Mouse (Mus musculus): Measurements from ENCODE around the gene Ccdc86. TPM values are rescaled to one million over a fixed set of nuclear protein-coding genes. Genes with fewer than 3 reads are reported as not detected.

Gene Ccdc86
- polyA plus RNA-seq, 1 experiment from 2014 or later = 12.5 TPM

DNA sequence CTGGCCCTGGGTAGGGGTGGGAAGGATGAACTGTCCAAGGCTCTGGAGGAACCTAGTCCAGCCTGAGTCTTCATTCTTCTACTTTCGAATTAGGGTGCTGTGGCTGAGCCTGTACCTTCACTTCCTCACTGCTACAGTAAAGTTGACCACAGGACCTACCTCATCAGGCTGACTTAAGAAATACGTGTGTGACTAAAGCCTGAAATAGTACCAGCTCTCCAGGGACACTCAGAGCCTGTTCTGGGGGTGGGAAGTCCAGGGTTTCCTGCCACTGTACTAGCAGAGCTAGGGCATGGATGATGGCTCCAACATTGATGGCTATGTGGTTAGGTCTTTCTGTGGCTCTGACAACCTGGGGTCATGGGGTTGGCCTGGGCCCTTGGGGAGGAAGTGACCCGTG lies 5.1 kb downstream of the Ccdc86 start:
- Histone ChIP-seq H3K27ac (replicated peaks; ENCODE audit: low read depth, low read length) (no peak overlapping the region), H3K36me3 (ENCODE audit: control insufficient read depth, insufficient read depth, low read length) (peaks cover 42% of the 10 kb centered on the region), H3K4me2 (ENCODE audit: low read length) (no peak overlapping the region), H3K9me3 (ENCODE audit: control insufficient read depth, low read length) (no peaks in the 10 kb centered on the region), H3K9ac (replicated peaks; ENCODE audit: low read length) (no peak overlapping the region), H3K27me3 (ENCODE audit: control insufficient read depth, insufficient read depth, low read length) (no peaks in the 10 kb centered on the region), H3K4me1 (ENCODE audit: control insufficient read depth, insufficient read depth, low read length) (peaks cover 28% of the 10 kb centered on the region), H3K4me3 (replicated peaks; ENCODE audit: low read depth, low read length) (no peak overlapping the region)
- 91% methylated on average over 3 of the region's 3 CpGs for WGBS
- DNase-seq (no peak), ATAC-seq (ENCODE audit: low FRiP score, low TSS enrichment) (no peak)

DNA sequence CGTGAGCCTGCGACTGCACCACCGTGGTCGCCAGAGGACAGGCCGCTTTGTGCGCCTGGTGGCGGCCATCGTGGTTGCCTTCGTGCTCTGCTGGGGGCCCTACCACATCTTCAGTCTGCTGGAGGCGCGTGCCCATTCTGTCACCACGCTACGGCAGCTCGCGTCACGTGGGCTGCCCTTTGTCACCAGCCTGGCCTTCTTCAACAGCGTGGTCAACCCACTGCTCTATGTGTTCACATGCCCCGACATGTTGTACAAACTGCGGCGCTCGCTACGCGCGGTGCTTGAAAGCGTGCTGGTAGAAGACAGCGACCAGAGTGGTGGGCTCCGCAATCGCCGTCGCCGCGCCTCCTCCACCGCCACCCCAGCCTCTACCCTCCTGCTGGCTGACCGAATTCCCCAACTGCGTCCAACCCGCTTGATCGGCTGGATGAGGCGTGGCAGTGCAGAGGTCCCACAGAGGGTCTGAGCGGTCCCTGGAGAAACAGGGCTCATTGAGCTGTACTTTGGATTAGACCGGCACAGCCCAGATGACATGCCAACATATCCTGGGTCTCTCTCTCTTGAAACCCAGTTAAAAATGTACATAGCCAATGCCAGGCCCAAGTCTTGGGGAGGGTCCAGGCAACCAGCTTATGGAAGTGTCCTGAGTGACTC lies 8.1 kb downstream of the Ccdc86 start:
- no peaks in the 10 kb centered on the region for H3K27me3 ChIP-seq (ENCODE audit: control insufficient read depth, insufficient read depth, low read length)
- peak overlapping the region; percentile 73 for H3K4me2 ChIP-seq (ENCODE audit: low read length)
- peak overlapping the region; percentile 63 for H3K9ac ChIP-seq (replicated peaks; ENCODE audit: low read length)
- peaks cover 10% of the 10 kb centered on the region for H3K4me1 ChIP-seq (ENCODE audit: control insufficient read depth, insufficient read depth, low read length)
- DNase-seq (peak; percentile 78), ATAC-seq (ENCODE audit: low FRiP score, low TSS enrichment) (peak; percentile 85)
- H3K27ac ChIP-seq (replicated peaks; ENCODE audit: low read depth, low read length) = peak overlapping the region; percentile 81
- H3K4me3 ChIP-seq (replicated peaks; ENCODE audit: low read depth, low read length) = peak overlapping the region; percentile 33
- under 1% methylated on average over 40 of the region's 40 CpGs for WGBS
- no peaks in the 10 kb centered on the region for H3K9me3 ChIP-seq (ENCODE audit: control insufficient read depth, low read length)
- peaks cover 37% of the 10 kb centered on the region for H3K36me3 ChIP-seq (ENCODE audit: control insufficient read depth, insufficient read depth, low read length)

DNA sequence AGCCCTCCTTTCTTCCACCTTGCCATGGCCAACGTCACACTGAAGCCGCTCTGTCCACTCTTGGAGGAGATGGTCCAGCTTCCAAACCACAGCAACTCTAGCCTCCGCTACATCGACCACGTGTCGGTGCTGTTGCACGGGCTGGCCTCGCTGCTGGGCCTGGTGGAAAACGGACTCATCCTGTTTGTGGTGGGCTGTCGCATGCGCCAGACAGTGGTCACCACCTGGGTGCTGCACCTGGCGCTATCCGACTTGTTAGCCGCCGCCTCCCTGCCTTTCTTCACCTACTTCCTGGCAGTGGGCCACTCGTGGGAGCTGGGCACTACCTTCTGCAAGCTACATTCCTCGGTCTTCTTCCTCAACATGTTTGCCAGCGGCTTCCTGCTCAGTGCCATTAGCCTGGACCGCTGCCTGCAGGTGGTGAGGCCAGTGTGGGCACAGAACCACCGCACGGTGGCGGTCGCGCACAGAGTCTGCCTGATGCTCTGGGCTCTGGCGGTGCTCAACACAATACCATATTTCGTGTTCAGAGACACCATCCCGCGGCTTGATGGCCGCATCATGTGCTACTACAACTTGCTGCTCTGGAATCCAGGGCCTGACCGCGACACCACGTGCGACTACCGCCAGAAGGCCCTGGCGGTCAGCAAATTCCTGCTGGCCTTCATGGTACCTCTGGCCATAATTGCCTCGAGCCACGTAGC lies 8.8 kb downstream of the Ccdc86 start:
- peak overlapping the region; percentile 81 for H3K27ac ChIP-seq (replicated peaks; ENCODE audit: low read depth, low read length)
- WGBS = 19% methylated on average over 37 of the region's 37 CpGs
- peak overlapping the region; percentile 63 for H3K9ac ChIP-seq (replicated peaks; ENCODE audit: low read length)
- no peaks in the 10 kb centered on the region for H3K27me3 ChIP-seq (ENCODE audit: control insufficient read depth, insufficient read depth, low read length)
- peak overlapping the region; percentile 73 for H3K4me2 ChIP-seq (ENCODE audit: low read length)
- H3K4me3 ChIP-seq (replicated peaks; ENCODE audit: low read depth, low read length) = peak overlapping the region; percentile 33
- H3K4me1 ChIP-seq (ENCODE audit: control insufficient read depth, insufficient read depth, low read length) = peaks cover 10% of the 10 kb centered on the region
- peaks cover 36% of the 10 kb centered on the region for H3K36me3 ChIP-seq (ENCODE audit: control insufficient read depth, insufficient read depth, low read length)
- ATAC-seq (ENCODE audit: low FRiP score, low TSS enrichment) = peak; percentile 92
- H3K9me3 ChIP-seq (ENCODE audit: control insufficient read depth, low read length) = no peaks in the 10 kb centered on the region
- DNase-seq = peak; percentile 92

DNA sequence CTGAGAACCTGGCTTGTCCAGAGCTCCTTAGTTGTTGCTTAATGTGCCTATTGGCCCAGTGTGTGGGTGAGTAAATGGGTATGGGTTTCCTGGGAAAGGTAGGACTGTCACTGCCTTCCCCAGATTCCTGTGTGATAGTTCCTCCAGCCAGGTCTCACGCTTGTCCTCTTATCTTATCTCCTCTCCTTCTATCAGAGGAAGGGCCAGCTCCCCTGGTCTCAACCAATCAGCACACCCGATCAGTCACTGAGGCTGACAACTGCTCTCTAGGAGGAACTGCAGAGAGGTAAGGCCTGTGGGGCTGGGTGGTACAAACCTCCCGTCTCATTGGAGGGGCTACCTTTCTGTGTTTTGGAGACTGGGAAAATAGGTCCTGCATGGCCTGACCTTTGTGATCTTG lies 10.3 kb downstream of the Ccdc86 start:
- Histone ChIP-seq H3K27ac (replicated peaks; ENCODE audit: low read depth, low read length) (no peak overlapping the region), H3K4me3 (replicated peaks; ENCODE audit: low read depth, low read length) (no peak overlapping the region), H3K4me1 (ENCODE audit: control insufficient read depth, insufficient read depth, low read length) (peaks cover 10% of the 10 kb centered on the region), H3K4me2 (ENCODE audit: low read length) (no peak overlapping the region), H3K9me3 (ENCODE audit: control insufficient read depth, low read length) (no peaks in the 10 kb centered on the region), H3K36me3 (ENCODE audit: control insufficient read depth, insufficient read depth, low read length) (peaks cover 21% of the 10 kb centered on the region), H3K9ac (replicated peaks; ENCODE audit: low read length) (no peak overlapping the region), H3K27me3 (ENCODE audit: control insufficient read depth, insufficient read depth, low read length) (no peaks in the 10 kb centered on the region)
- WGBS = 71% methylated on average over 3 of the region's 3 CpGs
- ATAC-seq (ENCODE audit: low FRiP score, low TSS enrichment) (no peak), DNase-seq (no peak)

DNA sequence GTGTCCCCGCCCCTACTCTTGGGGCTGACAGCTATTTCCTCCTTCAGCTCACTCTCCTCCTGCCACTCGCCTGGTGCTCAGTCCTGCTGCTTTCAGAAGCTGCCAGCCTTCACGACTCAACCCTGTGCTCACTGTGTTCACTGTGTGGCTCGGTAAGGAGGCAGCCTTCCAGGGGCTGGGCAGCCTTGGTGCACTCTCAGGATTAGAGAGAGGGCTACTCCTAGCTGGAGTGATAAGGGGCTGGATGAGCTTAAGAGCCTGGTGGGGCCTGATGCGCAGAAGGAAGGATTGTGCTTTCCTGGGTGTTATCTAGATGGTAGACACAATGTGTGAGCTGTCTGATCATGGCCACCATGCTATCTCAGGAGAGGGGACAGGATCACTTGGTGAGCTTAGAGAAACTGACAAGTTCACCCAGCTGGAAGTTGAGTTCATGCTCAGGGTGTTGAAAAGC lies 11.9 kb downstream of the Ccdc86 start, which contains the start of gene Ptgdr2:
Gene Ptgdr2, plus strand, starts transcription at position 51 of the 454 bp plus-strand sequence.
- Histone ChIP-seq H3K9me3 (ENCODE audit: control insufficient read depth, low read length) (no peaks in the 10 kb centered on the region), H3K4me1 (ENCODE audit: control insufficient read depth, insufficient read depth, low read length) (peaks cover 10% of the 10 kb centered on the region), H3K9ac (replicated peaks; ENCODE audit: low read length) (no peak within 1 kb of the TSS), H3K36me3 (ENCODE audit: control insufficient read depth, insufficient read depth, low read length) (peaks cover 5% of the 10 kb centered on the region; the same call in 1 of the 2 replicates), H3K4me2 (ENCODE audit: low read length) (no peak within 1 kb of the TSS), H3K27ac (replicated peaks; ENCODE audit: low read depth, low read length) (no peak within 1 kb of the TSS), H3K4me3 (replicated peaks; ENCODE audit: low read depth, low read length) (no peak within 1 kb of the TSS), H3K27me3 (ENCODE audit: control insufficient read depth, insufficient read depth, low read length) (no peaks in the 10 kb centered on the region)
- WGBS = 45% methylated on average over 5 of the region's 5 CpGs
- no peak for ATAC-seq (ENCODE audit: low FRiP score, low TSS enrichment)
- DNase-seq = no peak

DNA sequence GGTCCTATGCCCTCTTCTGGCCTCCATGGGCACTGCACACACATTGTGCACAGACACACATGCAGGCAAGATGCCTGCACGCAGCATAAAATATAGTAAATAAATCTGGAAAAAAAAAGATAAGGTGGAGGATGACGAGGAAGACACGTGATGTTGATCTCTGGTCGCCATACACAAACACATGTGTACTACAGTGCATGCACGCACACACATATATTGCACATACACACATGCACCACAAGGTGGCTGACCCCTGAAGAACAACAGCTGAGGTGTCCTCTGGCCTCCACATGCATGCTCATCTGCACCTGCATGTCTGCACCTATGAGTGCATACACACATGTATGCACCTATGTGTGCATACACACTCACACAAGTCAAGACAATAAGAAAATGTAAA lies 13.0 kb downstream of the Ccdc86 start:
- WGBS = 90% methylated on average over 5 of the region's 5 CpGs

DNA sequence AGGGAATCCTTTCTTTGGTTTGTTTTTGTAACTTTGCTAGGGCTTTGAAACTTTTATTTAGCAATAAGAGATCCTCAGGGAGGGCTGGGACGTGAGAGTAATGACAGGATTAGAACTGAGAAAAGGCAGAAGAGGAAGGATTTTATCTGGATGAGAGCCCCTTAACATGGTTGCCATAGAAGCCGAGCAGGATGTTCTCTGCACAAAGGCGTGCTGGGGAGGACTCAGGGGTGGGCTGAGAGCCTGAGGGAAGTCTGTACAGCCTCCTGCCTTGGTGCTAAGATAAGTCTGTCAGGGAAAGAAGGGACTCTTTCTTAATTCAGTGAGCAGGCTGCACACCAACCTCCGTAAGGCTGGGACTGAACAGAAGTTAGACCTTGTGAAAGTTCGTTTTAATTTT lies 14.0 kb downstream of the Ccdc86 start:
- no peaks in the 10 kb centered on the region for H3K36me3 ChIP-seq (ENCODE audit: control insufficient read depth, insufficient read depth, low read length)
- H3K4me3 ChIP-seq (replicated peaks; ENCODE audit: low read depth, low read length) = no peak overlapping the region
- 10% methylated on average over 5 of the region's 5 CpGs for WGBS
- no peaks in the 10 kb centered on the region for H3K9me3 ChIP-seq (ENCODE audit: control insufficient read depth, low read length)
- H3K4me1 ChIP-seq (ENCODE audit: control insufficient read depth, insufficient read depth, low read length) = no peaks in the 10 kb centered on the region
- H3K4me2 ChIP-seq (ENCODE audit: low read length) = no peak overlapping the region
- DNase-seq (peak; percentile 17), ATAC-seq (ENCODE audit: low FRiP score, low TSS enrichment) (no peak)
- H3K27ac ChIP-seq (replicated peaks; ENCODE audit: low read depth, low read length) = no peak overlapping the region
- no peak overlapping the region for H3K9ac ChIP-seq (replicated peaks; ENCODE audit: low read length)
- H3K27me3 ChIP-seq (ENCODE audit: control insufficient read depth, insufficient read depth, low read length) = no peaks in the 10 kb centered on the region

More for the DNA sequence above, 13.0 kb downstream of the Ccdc86 start:
- Histone ChIP-seq H3K4me2 (ENCODE audit: low read length) (no peak overlapping the region), H3K9me3 (ENCODE audit: control insufficient read depth, low read length) (no peaks in the 10 kb centered on the region), H3K9ac (replicated peaks; ENCODE audit: low read length) (no peak overlapping the region), H3K27ac (replicated peaks; ENCODE audit: low read depth, low read length) (no peak overlapping the region), H3K4me1 (ENCODE audit: control insufficient read depth, insufficient read depth, low read length) (peaks cover 6% of the 10 kb centered on the region), H3K27me3 (ENCODE audit: control insufficient read depth, insufficient read depth, low read length) (no peaks in the 10 kb centered on the region), H3K4me3 (replicated peaks; ENCODE audit: low read depth, low read length) (no peak overlapping the region), H3K36me3 (ENCODE audit: control insufficient read depth, insufficient read depth, low read length) (no peaks in the 10 kb centered on the region)
- ATAC-seq (ENCODE audit: low FRiP score, low TSS enrichment) = no peak
- DNase-seq = no peak

DNA sequence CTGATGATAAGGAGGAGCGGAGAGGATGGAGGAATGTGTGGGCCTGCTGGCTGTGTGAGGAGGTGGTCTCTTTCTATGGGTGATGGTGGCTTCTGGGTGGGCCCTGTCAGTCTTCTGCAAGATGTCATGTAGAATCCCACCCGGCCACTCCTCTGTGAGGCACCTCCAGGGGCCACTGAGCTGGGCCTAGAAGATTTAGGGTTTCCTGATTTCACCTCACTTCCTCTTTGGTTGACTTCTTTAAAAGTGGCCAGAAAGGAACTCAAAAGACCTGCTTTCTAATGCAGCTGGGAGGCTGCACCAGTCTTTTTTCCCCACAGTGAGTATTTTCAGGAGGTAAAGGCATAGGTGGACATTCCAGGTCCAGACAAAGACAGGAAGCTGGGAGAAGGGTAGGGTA lies 18.4 kb downstream of the Ccdc86 start:
- Histone ChIP-seq H3K27me3 (ENCODE audit: control insufficient read depth, insufficient read depth, low read length) (no peaks in the 10 kb centered on the region), H3K36me3 (ENCODE audit: control insufficient read depth, insufficient read depth, low read length) (no peaks in the 10 kb centered on the region), H3K4me3 (replicated peaks; ENCODE audit: low read depth, low read length) (no peak overlapping the region), H3K4me1 (ENCODE audit: control insufficient read depth, insufficient read depth, low read length) (no peaks in the 10 kb centered on the region), H3K9ac (replicated peaks; ENCODE audit: low read length) (no peak overlapping the region), H3K4me2 (ENCODE audit: low read length) (no peak overlapping the region), H3K9me3 (ENCODE audit: control insufficient read depth, low read length) (no peaks in the 10 kb centered on the region), H3K27ac (replicated peaks; ENCODE audit: low read depth, low read length) (no peak overlapping the region)
- DNase-seq (no peak), ATAC-seq (ENCODE audit: low FRiP score, low TSS enrichment) (no peak)
- WGBS = 71% methylated on average over 2 of the region's 2 CpGs

DNA sequence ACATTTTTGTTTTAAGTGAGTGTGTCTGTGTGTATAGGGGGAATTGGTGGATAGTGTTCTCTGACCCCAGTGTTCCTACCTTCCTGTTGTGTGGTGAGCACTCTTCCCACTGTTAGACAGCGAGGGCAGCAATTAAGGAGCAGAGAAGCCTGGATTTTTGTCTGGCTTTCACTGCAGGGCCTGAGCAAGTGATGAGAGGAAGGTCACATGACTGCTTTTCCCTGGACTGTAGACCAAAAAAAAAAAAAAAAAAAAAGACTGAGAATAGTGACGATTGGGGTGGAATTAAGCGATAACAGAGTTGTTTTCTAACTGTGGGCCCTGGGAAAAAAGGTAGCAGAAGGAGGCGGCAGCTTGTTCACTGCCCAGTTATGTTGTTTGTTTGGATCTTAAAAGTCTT lies 22.4 kb downstream of the Ccdc86 start:
- Histone ChIP-seq H3K9me3 (ENCODE audit: control insufficient read depth, low read length) (no peaks in the 10 kb centered on the region), H3K4me1 (ENCODE audit: control insufficient read depth, insufficient read depth, low read length) (no peaks in the 10 kb centered on the region), H3K9ac (replicated peaks; ENCODE audit: low read length) (no peak overlapping the region), H3K27ac (replicated peaks; ENCODE audit: low read depth, low read length) (no peak overlapping the region), H3K4me2 (ENCODE audit: low read length) (no peak overlapping the region), H3K27me3 (ENCODE audit: control insufficient read depth, insufficient read depth, low read length) (no peaks in the 10 kb centered on the region), H3K36me3 (ENCODE audit: control insufficient read depth, insufficient read depth, low read length) (no peaks in the 10 kb centered on the region), H3K4me3 (replicated peaks; ENCODE audit: low read depth, low read length) (no peak overlapping the region)
- 31% methylated on average over 4 of the region's 4 CpGs for WGBS
- no peak for DNase-seq
- ATAC-seq (ENCODE audit: low FRiP score, low TSS enrichment) = no peak
